8 mouse cellular contexts compared by ENCODE assay signal in genomic region chr2:80314854-80315241, GRCm38 (mm10). TPM values are rescaled to one million over a fixed set of nuclear protein-coding genes. Genes with fewer than 3 reads are reported as not detected.
DNase-seq lines count a peak whose midpoint lies in the region; ATAC-seq and TF ChIP-seq lines count a peak whose summit lies in the region.

No protein-coding gene starts in this region.

- intact Hi-C loops in left cerebral cortex, postnatal 25 days (cut with DNase I), result no loop called here
- intact Hi-C loops in left cerebral cortex, postnatal 36 days (cut with DNase I), result no loop called here

- no peaks in the 10 kb centered on the region for H3K27me3 ChIP-seq in ES-Bruce4 (ENCODE audit: control insufficient read depth, insufficient read depth, low read length, poor library complexity, severe bottlenecking)
- H3K27me3 ChIP-seq in heart, postnatal 0 days (ENCODE audit: control insufficient read depth, insufficient read depth, low read length), result no peaks in the 10 kb centered on the region

- H3K4me2 ChIP-seq in heart, postnatal 0 days (ENCODE audit: low read depth, low read length), result peak overlapping the region; percentile 81

- H3K36me3 ChIP-seq in ES-Bruce4 (ENCODE audit: control insufficient read depth, insufficient read depth, low read length, poor library complexity, severe bottlenecking), result peaks cover 7% of the 10 kb centered on the region
- H3K36me3 ChIP-seq in heart, postnatal 0 days (replicated peaks; ENCODE audit: control insufficient read depth, insufficient read depth, low read length), result peaks cover 9% of the 10 kb centered on the region; the same call in 1 of the 2 replicates

- no peak overlapping the region for H3K27ac ChIP-seq in ES-Bruce4 (ENCODE audit: insufficient read depth, low read length)
- H3K27ac ChIP-seq in heart, postnatal 0 days (ENCODE audit: low read depth), result peak overlapping the region; percentile 88

- no peak overlapping the region for H3K4me3 ChIP-seq in ES-Bruce4 (ENCODE audit: low read depth, low read length)
- peak overlapping the region; percentile 88 for H3K4me3 ChIP-seq in heart, postnatal 0 days (ENCODE audit: low read depth, low read length)

- H3K9me3 ChIP-seq in ES-Bruce4 (replicated peaks; ENCODE audit: control insufficient read depth, insufficient read depth, low read length, poor library complexity, severe bottlenecking), result no peaks in the 10 kb centered on the region
- H3K9me3 ChIP-seq in heart, postnatal 0 days (replicated peaks; ENCODE audit: control insufficient read depth, low read length), result no peaks in the 10 kb centered on the region

- H3K4me1 ChIP-seq in ES-Bruce4 (ENCODE audit: control insufficient read depth, insufficient read depth, low read length), result no peaks in the 10 kb centered on the region
- peaks cover 12% of the 10 kb centered on the region; the same call in 1 of the 2 replicates for H3K4me1 ChIP-seq in heart, postnatal 0 days (ENCODE audit: control insufficient read depth, insufficient read depth)

- no peak for TF ChIP-seq POLR2A in ES-Bruce4 (IDR thresholded peaks at IDR 0.05; ENCODE audit: insufficient read depth, low read length)

- 0 out of 2 replicates have a peak, but pooled peaks have one; percentile 2 for ATAC-seq in frontal cortex, adult (ENCODE audit: low TSS enrichment)
- ATAC-seq in heart, postnatal 0 days (ENCODE audit: insufficient read depth, low read depth), result 0 out of 2 replicates have a peak, but pooled peaks have one; percentile 4
- peak; percentile 60 for ATAC-seq in megakaryocyte, adult 5-6 weeks (ENCODE audit: poor library complexity, severe bottlenecking)

- DNase-seq in frontal cortex, postnatal 14 days (ENCODE audit: low spot score in 2 of 2), result no peak
- no peak for DNase-seq in heart, postnatal 0 days (ENCODE audit: low spot score)
- no peak for DNase-seq in retina, postnatal 1 day
- DNase-seq in left cerebral cortex, postnatal 25 days (ENCODE audit: low spot score in 2 of 2), result no peak
- no peak for DNase-seq in left cerebral cortex, postnatal 36 days (ENCODE audit: low spot score in 2 of 2)

- no peak for TF ChIP-seq EP300 in ES-Bruce4 (IDR thresholded peaks at IDR 0.05; ENCODE audit: insufficient read depth, low read depth, low read length)
- no peak for TF ChIP-seq EP300 in heart, postnatal 0 days (IDR thresholded peaks at IDR 0.05; ENCODE audit: low read depth)

- WGBS in heart, postnatal 0 days, result 32% methylated on average over 7 of the region's 7 CpGs

- peak overlapping the region; percentile 79; the same call in 1 of the 2 replicates for H3K9ac ChIP-seq in ES-Bruce4 (ENCODE audit: low read depth, poor library complexity, severe bottlenecking)
- peak overlapping the region; percentile 83 for H3K9ac ChIP-seq in heart, postnatal 0 days (replicated peaks; ENCODE audit: low read depth, low read length)

- TF ChIP-seq CTCF in ES-Bruce4 (IDR thresholded peaks at IDR 0.05; ENCODE audit: low read depth, low read length), result no peak
- TF ChIP-seq CTCF in heart, postnatal 0 days (IDR thresholded peaks at IDR 0.05; ENCODE audit: low read depth), result no peak

RNA-seq across cellular contexts. Expression of gene Dnajc10, which starts 0.4 kb away (rescaled TPM):
- 54.3 and 69.5 TPM in 2 replicates for polyA plus RNA-seq in ES-Bruce4 (2011; ENCODE audit: insufficient read depth, insufficient read length, low read depth, missing spikeins)
- total RNA-seq in heart, postnatal 0 days (2014; rRNA removed; ENCODE audit: low replicate concordance), result 36.4 and 45.2 TPM in 2 replicates
- 29.6 and 30.8 TPM in 2 replicates for polyA plus RNA-seq in heart, postnatal 0 days (2015; fragmentation: Nextera tagmentation; extraction: Ambion mirVana)
- total RNA-seq in megakaryocyte, adult 5-6 weeks (2015), result 93.4 and 97.0 TPM in 2 replicates
- total RNA-seq in megakaryocyte, adult 5-6 weeks (2017), result 115 and 117 TPM in 2 replicates
- total RNA-seq in left cerebral cortex, postnatal 25 days (2021), result 10 to 100 TPM; 66.4 to 66.9 TPM
- 10 to 100 TPM; 63.1 to 70.8 TPM for total RNA-seq in left cerebral cortex, postnatal 36 days (2021)

RNA-seq across cellular contexts. Expression of gene Prdx6b, which starts 22.6 kb away (rescaled TPM):
- not detected in 2 replicates for polyA plus RNA-seq in ES-Bruce4 (2011; ENCODE audit: insufficient read depth, insufficient read length, low read depth, missing spikeins)
- total RNA-seq in heart, postnatal 0 days (2014; rRNA removed; ENCODE audit: low replicate concordance), result not detected in 2 replicates
- not detected in 2 replicates for polyA plus RNA-seq in heart, postnatal 0 days (2015; fragmentation: Nextera tagmentation; extraction: Ambion mirVana)
- not detected in 2 replicates for total RNA-seq in megakaryocyte, adult 5-6 weeks (2015)
- total RNA-seq in megakaryocyte, adult 5-6 weeks (2017), result not detected in 2 replicates
- total RNA-seq in left cerebral cortex, postnatal 25 days (2021), result not detected
- not detected for total RNA-seq in left cerebral cortex, postnatal 36 days (2021)

Comparison
In these comparisons a context has a peak if more than half of its experiments do, and no peak if none do; other contexts are left out.
1. ATAC-seq: peak in every context shown above with its lines; median percentile 60 in megakaryocyte, adult 5-6 weeks; 4 in heart, postnatal 0 days; 2 in frontal cortex, adult.